Mouse (Mus musculus) activated CD4-positive, CD25-positive, alpha-beta regulatory T cell, adult 4 months (primary cell): ENCODE measurements around the gene Pafah1b1. TPM values are rescaled to one million over a fixed set of nuclear protein-coding genes. Genes with fewer than 3 reads are reported as not detected.

Source experiments
- polyA plus RNA-seq, 2 experiments: library from polyadenylated mRNA; unstranded; fragments of 100-300 nt; shearing (Covaris generic); gene quantifications; one replicate each; pipeline ENCODE4 v1.2.1; 2017

The Pafah1b1 gene
- polyA plus RNA-seq, 2 experiments from 2014 or later, result 59.5 to 79.2 TPM

Other genes with a start within 250 kb of the Pafah1b1 start
- gene Rap1gap2, start 113.8 kb downstream of the Pafah1b1 start, polyA plus RNA-seq, result 1 to 10 TPM; 3.3 to 4.1 TPM
- not detected for gene Ccdc92b, start 105.1 kb downstream of the Pafah1b1 start, polyA plus RNA-seq
- gene Cluh, start 75.2 kb downstream of the Pafah1b1 start, polyA plus RNA-seq, result 1 to 10 TPM; 6.8 to 8.1 TPM
- 10 to 100 TPM; 26.3 to 33.5 TPM for gene Mettl16, start 46.2 kb upstream of the Pafah1b1 start, polyA plus RNA-seq
- gene Mnt, start 106.2 kb upstream of the Pafah1b1 start, polyA plus RNA-seq, result 1 to 10 TPM; 5.4 to 6.9 TPM
- 1 to 10 TPM; 1.6 to 2.0 TPM for gene Sgsm2, start 172.4 kb upstream of the Pafah1b1 start, polyA plus RNA-seq
- gene Tsr1, start 173.4 kb upstream of the Pafah1b1 start, polyA plus RNA-seq, result 10 to 100 TPM; 38.4 to 39.2 TPM
- 10 to 100 TPM; 15.3 to 15.5 TPM for gene Smg6, start 201.2 kb upstream of the Pafah1b1 start, polyA plus RNA-seq
- 1 to 10 TPM; 4.9 to 7.3 TPM for gene Srr, start 201.3 kb upstream of the Pafah1b1 start, polyA plus RNA-seq